Mouse (Mus musculus) kidney, embryonic 15.5 days (tissue): ENCODE measurements around the gene Dab2ip. TPM values are rescaled to one million over a fixed set of nuclear protein-coding genes. Genes with fewer than 3 reads are reported as not detected.

ENCODE experiments used
- ATAC-seq: fragments of 200-750 bp; cut with Nextera tagmentation; replicated peaks from 2 replicates; pipeline ENCODE4 v1.8.0; 2017; ENCODE audit warnings: moderate TSS enrichment; ENCODE audit not compliant: low FRiP score
- H3K27ac ChIP-seq: fragments of 300-500 bp; sonication (generic); 2 replicates; pipeline ENCODE4 v1.5.1; 2015; ENCODE audit warnings: mild to moderate bottlenecking, inconsistent platforms
- H3K27me3 ChIP-seq: fragments of 300-500 bp; sonication (generic); 2 replicates; pipeline ENCODE4 v1.6.1; 2015; ENCODE audit warnings: inconsistent platforms
- H3K36me3 ChIP-seq: fragments of 300-500 bp; sonication (generic); 2 replicates; pipeline ENCODE4 v1.6.1; 2015; ENCODE audit warnings: inconsistent platforms
- H3K4me1 ChIP-seq: fragments of 300-500 bp; sonication (generic); 2 replicates; pipeline ENCODE4 v1.6.1; 2015; ENCODE audit warnings: inconsistent platforms
- H3K4me2 ChIP-seq: fragments of 300-500 bp; sonication (generic); 2 replicates; pipeline ENCODE4 v1.6.1; 2015; ENCODE audit warnings: moderate library complexity, mild to moderate bottlenecking, inconsistent platforms
- H3K4me3 ChIP-seq: fragments of 300-500 bp; sonication (generic); replicated peaks from 2 replicates; pipeline ENCODE4 v1.5.1; 2015; ENCODE audit warnings: mild to moderate bottlenecking, inconsistent platforms
- H3K9ac ChIP-seq: fragments of 300-500 bp; sonication (generic); 2 replicates; pipeline ENCODE4 v1.6.1; 2015; ENCODE audit warnings: mild to moderate bottlenecking, inconsistent platforms
- H3K9me3 ChIP-seq: fragments of 300-500 bp; sonication (generic); replicated peaks from 2 replicates; pipeline ENCODE4 v1.6.1; 2016; ENCODE audit warnings: inconsistent platforms
- WGBS: fragments of 180-500 bp; shearing (Covaris S2); methylation state at CpG from one replicate; pipeline ENCODE4 v1.1.7; 2015; ENCODE audit warnings: mixed read lengths; 5-methylcytosine and 5-hydroxymethylcytosine counted together
- polyA plus RNA-seq: library from polyadenylated mRNA; unstranded; fragments of >200 nt; fragmentation: Nextera tagmentation; extraction: Ambion mirVana; gene quantifications from 2 replicates; pipeline ENCODE4 v1.2.1, GENCODE M21; 2015

Gene Dab2ip
- polyA plus RNA-seq, 1 experiment from 2014 or later: 37.5 TPM

GRCm38 (mm10) chr2:35760352-35760751, 202.3 kb downstream of the Dab2ip start:
- H3K36me3 ChIP-seq: no peaks in the 10 kb centered on the region
- ATAC-seq: no peak
- no peaks in the 10 kb centered on the region for H3K27me3 ChIP-seq
- H3K27ac ChIP-seq: no peak overlapping the region
- no peaks in the 10 kb centered on the region for H3K9me3 ChIP-seq
- peaks cover 4% of the 10 kb centered on the region for H3K4me1 ChIP-seq
- no peak overlapping the region for H3K4me3 ChIP-seq
- WGBS: 64% methylated on average over 8 of the region's 8 CpGs
- no peak overlapping the region for H3K9ac ChIP-seq
- no peak overlapping the region for H3K4me2 ChIP-seq

GRCm38 (mm10) chr2:35760867-35761266, 202.8 kb downstream of the Dab2ip start:
- peaks cover 4% of the 10 kb centered on the region for H3K4me1 ChIP-seq
- no peak overlapping the region for H3K27ac ChIP-seq
- H3K27me3 ChIP-seq: no peaks in the 10 kb centered on the region
- no peak overlapping the region for H3K4me3 ChIP-seq
- no peak for ATAC-seq
- H3K9ac ChIP-seq: no peak overlapping the region
- H3K36me3 ChIP-seq: no peaks in the 10 kb centered on the region
- H3K9me3 ChIP-seq: no peaks in the 10 kb centered on the region
- H3K4me2 ChIP-seq: no peak overlapping the region

- no peak overlapping the region for H3K4me3 ChIP-seq
- no peak for ATAC-seq
- H3K27me3 ChIP-seq: no peaks in the 10 kb centered on the region
- no peak overlapping the region for H3K9ac ChIP-seq
- H3K36me3 ChIP-seq: no peaks in the 10 kb centered on the region
- H3K4me2 ChIP-seq: no peak overlapping the region
- no peak overlapping the region for H3K27ac ChIP-seq
- WGBS: 81% methylated on average over 5 of the region's 5 CpGs
- H3K4me1 ChIP-seq: peaks cover 4% of the 10 kb centered on the region
- H3K9me3 ChIP-seq: no peaks in the 10 kb centered on the region
These were observed 203.4 kb downstream of the Dab2ip start for GRCm38 (mm10) chr2:35761458-35761857.

GRCm38 (mm10) chr2:35763818-35764217, 205.8 kb downstream of the Dab2ip start:
- Histone ChIP-seq H3K4me2 (no peak overlapping the region), H3K36me3 (no peaks in the 10 kb centered on the region), H3K27me3 (no peaks in the 10 kb centered on the region), H3K4me1 (peaks cover 7% of the 10 kb centered on the region; the same call in 1 of the 2 replicates), H3K4me3 (no peak overlapping the region), H3K9ac (no peak overlapping the region), H3K9me3 (no peaks in the 10 kb centered on the region), H3K27ac (no peak overlapping the region)
- WGBS: 91% methylated on average over 7 of the region's 7 CpGs
- ATAC-seq: no peak

- 39% methylated on average over 8 of the region's 8 CpGs for WGBS
- H3K36me3 ChIP-seq: no peaks in the 10 kb centered on the region
- no peaks in the 10 kb centered on the region for H3K27me3 ChIP-seq
- no peak overlapping the region for H3K27ac ChIP-seq
- ATAC-seq: no peak
- H3K4me2 ChIP-seq: no peak overlapping the region
- peaks cover 7% of the 10 kb centered on the region; the same call in 1 of the 2 replicates for H3K4me1 ChIP-seq
- H3K4me3 ChIP-seq: no peak overlapping the region
- H3K9ac ChIP-seq: no peak overlapping the region
- no peaks in the 10 kb centered on the region for H3K9me3 ChIP-seq
These were observed 206.3 kb downstream of the Dab2ip start for GRCm38 (mm10) chr2:35764328-35764727.

- 29% methylated on average over 14 of the region's 14 CpGs for WGBS
These were observed 209.9 kb downstream of the Dab2ip start for GRCm38 (mm10) chr2:35767834-35768537.

GRCm38 (mm10) chr2:35768538-35769238, 210.6 kb downstream of the Dab2ip start:
- H3K4me3 ChIP-seq: no peak overlapping the region
- no peaks in the 10 kb centered on the region for H3K9me3 ChIP-seq
- H3K27me3 ChIP-seq: no peaks in the 10 kb centered on the region
- no peaks in the 10 kb centered on the region for H3K36me3 ChIP-seq
- ATAC-seq: no peak
- H3K4me1 ChIP-seq: peaks cover 7% of the 10 kb centered on the region; the same call in 1 of the 2 replicates
- H3K9ac ChIP-seq: no peak overlapping the region
- H3K27ac ChIP-seq: no peak overlapping the region
- H3K4me2 ChIP-seq: no peak overlapping the region
- 53% methylated on average over 4 of the region's 4 CpGs for WGBS

More at GRCm38 (mm10) chr2:35767834-35768537, 209.9 kb downstream of the Dab2ip start:
- Histone ChIP-seq H3K4me1 (peaks cover 7% of the 10 kb centered on the region; the same call in 1 of the 2 replicates), H3K4me2 (no peak overlapping the region), H3K36me3 (no peaks in the 10 kb centered on the region), H3K9me3 (no peaks in the 10 kb centered on the region), H3K27ac (0 out of 2 replicates have a peak overlapping the region, but pooled peaks have one; percentile 27), H3K9ac (no peak overlapping the region), H3K27me3 (no peaks in the 10 kb centered on the region), H3K4me3 (no peak overlapping the region)
- no peak for ATAC-seq

- peaks cover 2% of the 10 kb centered on the region; the same call in 1 of the 2 replicates for H3K4me1 ChIP-seq
- H3K27me3 ChIP-seq: no peaks in the 10 kb centered on the region
- no peaks in the 10 kb centered on the region for H3K9me3 ChIP-seq
- no peak overlapping the region for H3K4me2 ChIP-seq
- H3K36me3 ChIP-seq: no peaks in the 10 kb centered on the region
- H3K4me3 ChIP-seq: no peak overlapping the region
- WGBS: 89% methylated on average over 12 of the region's 12 CpGs
- no peak overlapping the region for H3K9ac ChIP-seq
- no peak for ATAC-seq
- H3K27ac ChIP-seq: no peak overlapping the region
These were observed 211.3 kb downstream of the Dab2ip start for GRCm38 (mm10) chr2:35769398-35769797.

GRCm38 (mm10) chr2:35770541-35770940, 212.5 kb downstream of the Dab2ip start:
- no peak overlapping the region for H3K4me2 ChIP-seq
- no peak overlapping the region for H3K27ac ChIP-seq
- H3K9me3 ChIP-seq: no peaks in the 10 kb centered on the region
- 87% methylated on average over 2 of the region's 2 CpGs for WGBS
- peaks cover 2% of the 10 kb centered on the region; the same call in 1 of the 2 replicates for H3K4me1 ChIP-seq
- H3K4me3 ChIP-seq: no peak overlapping the region
- no peaks in the 10 kb centered on the region for H3K36me3 ChIP-seq
- no peak overlapping the region for H3K9ac ChIP-seq
- ATAC-seq: no peak
- no peaks in the 10 kb centered on the region for H3K27me3 ChIP-seq

- Histone ChIP-seq H3K9ac (no peak overlapping the region), H3K4me2 (no peak overlapping the region), H3K36me3 (no peaks in the 10 kb centered on the region), H3K9me3 (no peaks in the 10 kb centered on the region), H3K4me1 (no peaks in the 10 kb centered on the region), H3K27me3 (no peaks in the 10 kb centered on the region), H3K4me3 (no peak overlapping the region), H3K27ac (no peak overlapping the region)
- WGBS: 42% methylated on average over 5 of the region's 5 CpGs
- ATAC-seq: no peak
These were observed 217.6 kb downstream of the Dab2ip start for GRCm38 (mm10) chr2:35775651-35776055.

GRCm38 (mm10) chr2:35776935-35777334, 218.9 kb downstream of the Dab2ip start:
- H3K9ac ChIP-seq: no peak overlapping the region
- H3K4me3 ChIP-seq: no peak overlapping the region
- H3K4me2 ChIP-seq: no peak overlapping the region
- H3K27ac ChIP-seq: no peak overlapping the region
- H3K36me3 ChIP-seq: no peaks in the 10 kb centered on the region
- H3K4me1 ChIP-seq: no peaks in the 10 kb centered on the region
- no peaks in the 10 kb centered on the region for H3K27me3 ChIP-seq
- WGBS: 89% methylated on average over 9 of the region's 9 CpGs
- no peaks in the 10 kb centered on the region for H3K9me3 ChIP-seq
- ATAC-seq: no peak

- 86% methylated on average over 5 of the region's 5 CpGs for WGBS
- Histone ChIP-seq H3K36me3 (no peaks in the 10 kb centered on the region), H3K27ac (no peak overlapping the region), H3K27me3 (no peaks in the 10 kb centered on the region), H3K9me3 (no peaks in the 10 kb centered on the region), H3K9ac (no peak overlapping the region), H3K4me1 (no peaks in the 10 kb centered on the region), H3K4me3 (no peak overlapping the region), H3K4me2 (no peak overlapping the region)
- no peak for ATAC-seq
These were observed 221.2 kb downstream of the Dab2ip start for GRCm38 (mm10) chr2:35779266-35779665.
